Mouse (Mus musculus): ENCODE data around the gene Reep3.
"Not testable (repeated sequence)": the region's sequence is repeated elsewhere in the genome, so short reads cannot be mapped to it uniquely, and the experiment has no call there.

Reep3 gene

GRCm38 (mm10) chr10:67096621-67097436 lies at the start of gene Reep3:
Gene Reep3 (minus strand): TSS chr10:67096945.
- DNase-seq (ENCODE audit: low read depth), result peak; percentile 71

GRCm38 (mm10) chr10:67145623-67146022 lies 48.9 kb upstream of the Reep3 start:
- DNase-seq (ENCODE audit: low read depth), result no peak

- DNase-seq (ENCODE audit: low read depth), result no peak
These were observed 47.5 kb upstream of the Reep3 start for GRCm38 (mm10) chr10:67144269-67144668.

DNA sequence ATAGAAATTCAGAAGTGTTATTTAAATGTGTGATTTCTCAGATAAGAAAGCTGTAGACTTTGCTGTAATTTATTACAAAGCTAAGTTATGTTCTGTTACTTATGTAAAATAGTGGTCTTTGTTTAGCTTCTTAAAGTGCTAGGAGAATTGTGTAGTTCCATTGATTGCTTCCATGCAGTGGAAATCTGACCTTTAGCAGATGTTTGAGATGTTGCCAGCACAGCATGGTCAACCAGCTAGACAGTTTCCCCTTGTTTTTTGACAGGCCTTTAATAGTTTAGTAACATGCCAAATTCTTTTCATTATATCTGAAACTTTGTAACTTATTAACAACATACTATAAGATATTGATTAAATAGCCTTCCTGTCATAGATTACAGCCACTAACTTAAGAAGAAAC lies 46.9 kb upstream of the Reep3 start:
- DNase-seq (ENCODE audit: low read depth), result no peak

DNA sequence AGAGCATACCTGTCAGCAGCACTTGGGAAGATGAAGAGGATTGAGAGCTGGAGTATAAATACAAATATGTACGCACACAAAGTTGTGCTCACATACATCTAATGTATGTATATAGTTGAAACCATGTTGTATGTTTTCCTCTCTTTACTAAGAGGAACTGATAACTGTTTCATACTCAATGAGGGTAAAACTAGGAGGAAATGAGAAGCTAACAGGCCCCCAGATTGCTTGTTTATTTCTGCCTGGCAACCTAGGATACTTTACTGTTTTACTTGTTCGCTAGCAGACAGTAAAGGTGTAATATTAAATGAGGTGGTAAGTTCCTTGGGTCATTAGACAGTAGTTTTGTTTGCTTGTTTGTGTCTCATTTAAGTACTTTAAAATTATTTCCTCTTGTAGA lies 40.7 kb upstream of the Reep3 start:
- no peak for DNase-seq (ENCODE audit: low read depth)

- no peak for DNase-seq (ENCODE audit: low read depth)
These were observed 37.6 kb upstream of the Reep3 start for GRCm38 (mm10) chr10:67134322-67134721.

DNA sequence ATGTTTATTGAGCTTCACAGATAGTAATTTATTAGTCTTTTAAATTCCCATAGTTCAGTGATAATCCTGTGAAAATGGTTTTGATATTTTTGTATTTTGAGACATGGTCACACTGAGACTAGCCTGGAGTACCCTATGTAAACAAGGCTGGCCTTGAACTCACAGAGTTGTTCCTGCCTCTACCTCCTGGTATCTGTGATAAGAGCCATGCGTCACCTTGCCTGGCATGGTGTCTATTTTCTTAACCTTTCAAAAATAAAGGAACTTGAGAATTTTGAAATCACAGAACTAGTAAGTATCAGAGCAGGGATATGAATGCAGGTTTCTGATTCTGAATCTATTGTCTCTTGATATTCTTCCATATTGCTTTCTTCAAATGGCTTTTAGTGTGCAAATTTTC lies 35.0 kb upstream of the Reep3 start:
- DNase-seq (ENCODE audit: low read depth), result no peak

DNA sequence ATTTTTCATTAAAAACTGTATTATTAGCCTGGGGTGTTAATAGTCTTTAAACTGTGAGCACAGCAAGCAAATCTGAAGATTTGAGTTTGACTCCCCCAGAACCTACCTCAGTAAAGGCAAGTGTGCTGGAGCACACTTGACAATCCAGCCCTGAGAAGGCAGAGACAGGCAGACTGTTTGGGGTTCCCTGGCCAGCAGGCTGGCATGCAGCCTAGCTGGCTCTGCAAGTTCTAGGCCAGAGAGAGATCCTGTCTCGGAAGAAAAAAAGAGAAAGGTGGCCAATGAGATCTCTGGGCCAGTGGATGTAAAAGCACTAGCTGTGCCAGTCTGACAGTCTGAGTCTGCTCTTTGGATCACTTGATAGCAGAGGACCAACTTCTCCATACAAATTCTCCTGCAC lies 32.8 kb upstream of the Reep3 start:
- DNase-seq (ENCODE audit: low read depth), result no peak

- peak; percentile 47 for DNase-seq (ENCODE audit: low read depth)
These were observed 30.4 kb upstream of the Reep3 start for GRCm38 (mm10) chr10:67126859-67127758.

DNA sequence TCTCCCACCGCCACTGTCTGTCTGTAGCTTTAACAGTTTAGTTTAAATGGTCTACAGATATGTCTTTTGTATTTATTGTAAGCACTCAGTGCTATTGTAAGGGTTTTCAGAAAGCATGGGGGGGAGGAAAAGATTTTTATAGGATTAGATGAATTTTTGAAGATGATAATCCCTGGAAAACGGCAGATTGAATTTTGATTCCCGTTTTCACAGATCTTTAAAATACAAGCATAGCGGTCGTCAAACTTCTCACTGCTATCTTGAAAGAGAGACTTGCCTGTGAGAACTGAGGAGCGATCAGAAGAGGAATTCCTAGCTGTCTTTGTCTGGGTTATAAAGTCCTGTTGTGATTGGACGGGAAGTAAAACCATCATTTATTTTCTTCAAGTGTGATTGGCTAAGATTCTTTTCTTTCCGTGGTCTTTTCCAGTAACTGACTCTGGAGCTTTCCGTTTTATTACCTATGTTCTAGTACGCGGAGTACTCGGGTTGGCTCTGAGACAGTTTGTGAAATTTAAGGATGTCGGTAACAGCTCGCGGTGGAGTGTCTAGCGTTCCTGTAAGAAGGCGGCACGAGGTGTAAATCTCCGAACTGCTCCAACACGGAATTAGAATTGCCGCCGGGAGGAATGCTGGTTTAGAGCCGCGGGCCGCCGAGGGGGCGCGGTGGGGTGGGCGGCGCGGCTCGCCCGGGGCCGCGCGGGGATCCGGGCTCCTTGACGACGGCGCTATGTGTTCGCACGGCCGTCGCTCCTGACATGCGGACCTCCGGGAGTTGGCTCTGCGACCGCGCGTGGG lies 29.5 kb upstream of the Reep3 start:
- peak; percentile 51 for DNase-seq (ENCODE audit: low read depth)

DNA sequence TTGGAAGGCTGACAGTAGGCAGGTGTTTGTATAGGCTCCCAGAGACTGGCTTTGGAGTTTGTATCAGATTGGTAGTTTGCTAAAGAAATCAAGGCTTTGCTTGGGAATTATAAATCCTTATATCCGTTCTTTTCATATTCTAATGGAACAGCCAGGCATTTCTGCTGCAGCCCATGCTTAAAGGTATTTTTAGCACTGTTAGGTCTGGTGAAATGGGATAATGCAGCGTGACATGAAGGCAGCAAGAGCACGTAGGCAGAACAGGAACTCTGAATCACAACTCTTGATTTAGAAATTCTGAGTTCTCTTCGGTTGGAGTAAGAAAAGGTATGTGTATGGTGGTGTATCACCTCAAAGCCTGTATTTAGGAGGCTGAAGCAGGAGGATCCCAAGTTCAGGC lies 27.4 kb upstream of the Reep3 start:
- DNase-seq (ENCODE audit: low read depth), result no peak

DNA sequence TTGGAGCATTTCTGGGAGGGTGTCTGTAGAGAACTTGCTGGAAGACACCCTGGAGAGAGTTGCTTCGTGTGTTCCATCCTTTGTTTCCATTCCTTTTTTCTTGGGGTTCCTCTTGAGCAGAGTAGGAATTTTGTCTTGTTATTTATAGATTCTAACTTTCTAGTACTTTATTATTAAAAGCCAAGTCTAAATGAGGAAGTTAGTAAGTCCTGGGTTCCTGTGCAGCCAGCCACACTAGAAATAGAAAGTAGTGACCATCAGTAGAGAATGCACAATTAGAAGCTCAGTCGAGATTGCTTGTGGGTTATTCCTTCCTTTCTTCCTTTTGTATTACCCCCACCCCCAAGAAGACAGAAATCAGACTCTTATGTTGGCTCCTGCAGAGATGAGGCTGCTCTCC lies 27.0 kb upstream of the Reep3 start:
- no peak for DNase-seq (ENCODE audit: low read depth)

- no peak for DNase-seq (ENCODE audit: low read depth)
These were observed 23.9 kb upstream of the Reep3 start for GRCm38 (mm10) chr10:67120640-67121039.

GRCm38 (mm10) chr10:67120180-67120579 lies 23.4 kb upstream of the Reep3 start:
- DNase-seq (ENCODE audit: low read depth), result no peak

- DNase-seq (ENCODE audit: low read depth), result no peak
These were observed 22.5 kb upstream of the Reep3 start for GRCm38 (mm10) chr10:67119291-67119690.

GRCm38 (mm10) chr10:67116251-67116650 lies 19.5 kb upstream of the Reep3 start:
- DNase-seq (ENCODE audit: low read depth), result no peak

DNA sequence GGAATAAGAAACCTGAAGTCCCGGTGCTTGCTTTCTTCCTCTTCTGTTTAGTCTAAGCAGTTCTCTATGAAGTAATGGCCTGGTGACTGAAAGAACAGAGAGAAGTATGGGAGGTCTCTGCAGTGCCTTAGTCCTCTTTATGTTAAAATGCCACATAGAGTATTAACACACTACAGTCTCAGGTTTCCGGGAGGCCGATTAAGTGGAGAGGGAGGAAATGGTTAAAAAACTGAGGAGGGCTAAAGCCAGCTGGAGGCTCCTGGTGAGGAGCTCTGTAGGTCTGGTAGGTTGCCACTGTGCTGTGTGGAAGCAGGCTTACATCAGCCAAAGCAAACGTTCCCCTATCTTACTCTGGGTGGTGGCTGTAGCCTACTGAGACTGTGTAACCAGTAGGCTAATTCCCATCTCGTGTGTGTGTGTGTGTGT lies 18.9 kb upstream of the Reep3 start:
- no peak for DNase-seq (ENCODE audit: low read depth)

DNA sequence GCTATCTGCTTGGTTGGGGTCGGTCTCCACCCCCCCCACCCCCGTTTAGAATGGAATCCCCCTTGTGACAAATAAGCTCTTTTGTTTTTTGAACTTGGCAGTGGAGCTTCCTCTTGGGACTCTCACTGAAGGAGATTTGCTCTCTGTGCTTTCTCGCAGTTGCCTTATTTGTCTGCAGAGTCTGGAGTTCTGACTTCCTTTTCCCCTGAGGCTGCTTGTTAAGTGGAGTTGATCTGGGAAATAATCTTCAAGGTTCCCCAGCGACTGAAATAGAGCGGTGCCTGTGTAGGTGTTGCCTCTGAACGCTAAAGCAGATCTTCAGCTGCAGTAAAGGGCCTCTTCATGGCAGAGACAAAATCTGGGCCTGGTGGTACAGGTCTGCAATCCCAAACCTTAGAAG lies 18.4 kb upstream of the Reep3 start:
- DNase-seq (ENCODE audit: low read depth), result no peak

DNA sequence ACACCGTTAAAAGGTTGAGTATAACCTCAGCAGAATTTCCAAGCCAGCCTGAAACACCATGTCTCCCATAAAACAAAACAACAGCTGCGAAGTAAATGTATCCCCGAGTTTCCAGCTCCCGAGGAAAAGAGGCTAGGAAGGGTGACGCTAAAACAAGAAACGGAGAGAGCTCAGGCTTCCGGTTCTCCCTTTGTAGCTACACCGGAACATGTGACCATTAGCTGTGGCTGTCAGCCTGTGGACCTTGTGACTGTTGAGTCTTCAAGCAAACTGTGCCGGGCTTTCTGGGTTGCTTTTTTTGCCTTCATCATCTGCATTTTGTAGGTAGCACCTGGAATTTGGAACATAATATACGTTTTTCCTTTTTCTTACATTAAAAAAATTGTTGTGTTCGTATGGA lies 17.1 kb upstream of the Reep3 start:
- DNase-seq (ENCODE audit: low read depth), result no peak

DNA sequence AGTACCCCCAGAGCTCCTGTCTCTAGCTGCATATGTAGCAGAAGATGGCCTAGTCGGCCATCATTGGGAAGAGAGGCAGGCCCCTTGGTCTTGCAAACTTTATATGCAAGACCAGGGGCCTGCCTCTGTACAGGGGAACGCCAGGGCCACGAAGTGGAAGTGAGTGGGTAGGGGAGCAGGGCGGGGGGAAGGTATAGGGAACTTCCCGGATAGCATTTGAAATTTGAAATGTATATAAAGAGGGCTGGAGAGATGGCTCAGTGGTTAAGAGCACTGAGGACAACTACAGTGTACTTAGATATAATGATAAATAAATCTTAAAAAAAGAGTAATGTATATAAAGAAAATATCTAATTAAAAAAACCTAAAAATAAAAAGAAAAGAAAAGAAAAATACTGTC lies 16.2 kb upstream of the Reep3 start:
- DNase-seq (ENCODE audit: low read depth), result not testable (repeated sequence)

- DNase-seq (ENCODE audit: low read depth), result no peak
These were observed 15.0 kb upstream of the Reep3 start for GRCm38 (mm10) chr10:67111799-67112177.

- DNase-seq (ENCODE audit: low read depth), result no peak
These were observed 14.5 kb upstream of the Reep3 start for GRCm38 (mm10) chr10:67111044-67111798.

All from naive thymus-derived CD4-positive, alpha-beta T cell, adult 2 months (primary cell).